Mouse (Mus musculus): ENCODE results near the gene Gm14440. TPM values are rescaled to one million over a fixed set of nuclear protein-coding genes. Genes with fewer than 3 reads are reported as not detected.
"Not testable (repeated sequence)": the region's sequence is repeated elsewhere in the genome, so short reads cannot be mapped to it uniquely, and the experiment has no call there.

Gm14440 gene
- 1 to 10 TPM in 1 of 2 experiments, under 1 TPM in 1; 0.11 to 3.1 TPM for total RNA-seq (2021)
- long read RNA-seq, experiment 1, partial matches to known transcripts: 0 of 2 reads
- long read RNA-seq, experiment 1, other reads (novel, unspliced or antisense): 0 of 2 reads
- long read RNA-seq, experiment 2, partial matches to known transcripts: 0 of 2 reads
- long read RNA-seq, experiment 2, other reads (novel, unspliced or antisense): 0 of 2 reads

- not testable (repeated sequence) for DNase-seq (ENCODE audit: low spot score in 2 of 2)
These were observed at the start of gene Gm14440 for GRCm38 (mm10) chr2:175274825-175275224. Gm14440 (plus strand) TSS chr2:175275125.

Other genes starting within 250 kb of the Gm14440 start
- gene Gm14393, start 207.3 kb upstream of the Gm14440 start, total RNA-seq (2021): 1 to 10 TPM; 1.4 to 2.2 TPM
- 10 to 100 TPM; 11.9 to 13.2 TPM for gene Gm14399, start 133.1 kb upstream of the Gm14440 start, total RNA-seq (2021)
- 1 to 10 TPM; 2.1 TPM for gene Gm14443, start 99.3 kb upstream of the Gm14440 start, total RNA-seq (2021)
- 10 to 100 TPM; 70.0 to 73.4 TPM for gene Gm14391, start 68.2 kb upstream of the Gm14440 start, total RNA-seq (2021)
- 10 to 100 TPM; 40.1 to 42.1 TPM for gene Gm4631, start 63.1 kb downstream of the Gm14440 start, total RNA-seq (2021)
- gene Zfp968, start 97.3 kb downstream of the Gm14440 start, total RNA-seq (2021): 1 to 10 TPM; 3.6 to 8.6 TPM
- 1 to 10 TPM; 3.8 to 6.9 TPM for gene Gm4724, start 160.7 kb downstream of the Gm14440 start, total RNA-seq (2021)
- 1 to 10 TPM; 3.3 to 4.0 TPM for gene Zfp965, start 194.9 kb downstream of the Gm14440 start, total RNA-seq (2021)